Mouse (Mus musculus) bone marrow, adult 2 months (tissue): ENCODE results near the gene Cpa2.

Source experiments
- CTCF ChIP-seq: fragments of 200-500 bp; IDR thresholded peaks from 2 replicates; pipeline ENCODE4 v1.5.1; 2011; ENCODE audit warnings: low read length, control low read depth; ENCODE audit not compliant: control insufficient read depth, insufficient read depth
- POLR2A ChIP-seq: fragments of 200-500 bp; IDR thresholded peaks from 2 replicates; pipeline ENCODE4 v1.6.1; 2011; ENCODE audit warnings: low read depth, mild to moderate bottlenecking, control low read depth, low read length, borderline replicate concordance; ENCODE audit not compliant: control insufficient read depth

- no peak for TF ChIP-seq CTCF
- no peak for TF ChIP-seq POLR2A
These were observed 35.3 kb downstream of the Cpa2 start for GRCm38 (mm10) chr6:30576477-30577203.
